Mouse (Mus musculus): ENCODE measurements around the gene Nxnl1.

DNA sequence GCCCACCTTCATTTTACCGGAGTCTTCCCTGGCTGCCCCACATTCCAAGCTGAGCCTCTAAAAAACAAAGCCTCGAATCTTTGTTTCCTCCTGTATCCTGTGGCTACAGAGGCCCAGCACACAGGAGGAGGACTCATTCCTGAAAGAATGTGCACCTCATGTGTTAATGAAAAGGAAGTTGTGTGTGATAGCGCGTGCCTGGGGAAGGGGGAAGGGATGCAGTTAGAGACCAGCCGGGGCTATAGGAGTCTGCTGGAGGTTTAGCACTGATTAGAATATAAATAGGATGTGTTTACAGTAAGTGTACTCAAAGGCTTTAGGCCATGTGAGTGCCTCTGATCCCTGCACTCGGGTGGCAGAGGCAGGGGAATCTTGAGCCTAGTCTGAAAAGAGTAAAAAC lies 40.1 kb downstream of the Nxnl1 start:
- TF ChIP-seq GATA1 (IDR thresholded peaks at IDR 0.05; ENCODE audit: borderline replicate concordance, low read length) (no peak), POLR2AphosphoS5 (IDR thresholded peaks at IDR 0.05; ENCODE audit: insufficient replicate concordance, low read depth, low read length) (no peak), CTCF (IDR thresholded peaks at IDR 0.05; ENCODE audit: low read depth, low read length) (no peak)
